Comparison of ENCODE assay signal across 11 mouse cellular contexts in genomic region chr3:65884571-65885011, GRCm38 (mm10).
DNase-seq lines count a peak whose midpoint lies in the region.
"Had no signal": no experiment of that assay in that cellular context is flagged by ENCODE, and none has a peak within 500 bp of the region (broad histone marks: within the 10 kb centered on the region; RNA-seq: fewer than 3 reads in every experiment).

No protein-coding gene starts in this region.

- WGBS in midbrain, embryonic 10.5 days, result 88% methylated on average over 10 of the region's 10 CpGs

- H3K36me3 ChIP-seq in midbrain, embryonic 10.5 days, result no peaks in the 10 kb centered on the region
- H3K36me3 ChIP-seq: embryonic facial prominence, embryonic 12.5 days had no signal

- H3K4me1 ChIP-seq in midbrain, embryonic 10.5 days, result peaks cover 3% of the 10 kb centered on the region
- H3K4me1 ChIP-seq: embryonic facial prominence, embryonic 12.5 days had no signal

- no peak overlapping the region for H3K4me3 ChIP-seq in midbrain, embryonic 10.5 days
- H3K4me3 ChIP-seq: embryonic facial prominence, embryonic 12.5 days had no signal

- H3K9me3 ChIP-seq in midbrain, embryonic 10.5 days (replicated peaks), result no peaks in the 10 kb centered on the region
- H3K9me3 ChIP-seq: embryonic facial prominence, embryonic 12.5 days had no signal

- no peak overlapping the region for H3K27ac ChIP-seq in midbrain, embryonic 10.5 days (replicated peaks)
- H3K27ac ChIP-seq: embryonic facial prominence, embryonic 12.5 days had no signal

- H3K27me3 ChIP-seq in midbrain, embryonic 10.5 days (ENCODE audit: low read depth, poor library complexity, severe bottlenecking), result no peaks in the 10 kb centered on the region
- H3K27me3 ChIP-seq: embryonic facial prominence, embryonic 12.5 days had no signal

- DNase-seq in layer of hippocampus, adult 11-12 months (ENCODE audit: low spot score), result peak; percentile 46
- no peak for DNase-seq in layer of hippocampus, postnatal 10 days (ENCODE audit: low spot score in 2 of 2)
- DNase-seq in cerebellum, adult 9-11 months, result peak; percentile 67
- DNase-seq in left cerebral cortex, adult 8-10 months (ENCODE audit: low spot score in 2 of 2), result peak; percentile 46 to 92
- DNase-seq in right cerebral cortex, adult 2 months (ENCODE audit: low spot score in 2 of 2), result peak; percentile 81 to 85
- DNase-seq in adrenal gland, postnatal 4 days (ENCODE audit: low spot score in 2 of 2), result no peak
- DNase-seq in kidney, adult 8-10 months, result no peak
- DNase-seq in midbrain, embryonic 10.5 days (ENCODE audit: low spot score), result no peak
- DNase-seq: heart, postnatal 4 days; kidney, adult 11 months had no signal

Comparison
In these comparisons a context has a peak if more than half of its experiments do, and no peak if none do; other contexts are left out.
1. DNase-seq: peak in layer of hippocampus, adult 11-12 months (single experiment), cerebellum, adult 9-11 months (single experiment), left cerebral cortex, adult 8-10 months (2 of 2) and right cerebral cortex, adult 2 months (2 of 2); none in layer of hippocampus, postnatal 10 days (0 of 2), adrenal gland, postnatal 4 days (0 of 2), kidney, adult 8-10 months (0 of 2) and midbrain, embryonic 10.5 days (single experiment).